Mouse (Mus musculus): Measurements from ENCODE around the gene Pigb. TPM values are rescaled to one million over a fixed set of nuclear protein-coding genes. Genes with fewer than 3 reads are reported as not detected.

Pigb gene
- polyA plus RNA-seq, 1 experiment, result 23.9 TPM

DNA sequence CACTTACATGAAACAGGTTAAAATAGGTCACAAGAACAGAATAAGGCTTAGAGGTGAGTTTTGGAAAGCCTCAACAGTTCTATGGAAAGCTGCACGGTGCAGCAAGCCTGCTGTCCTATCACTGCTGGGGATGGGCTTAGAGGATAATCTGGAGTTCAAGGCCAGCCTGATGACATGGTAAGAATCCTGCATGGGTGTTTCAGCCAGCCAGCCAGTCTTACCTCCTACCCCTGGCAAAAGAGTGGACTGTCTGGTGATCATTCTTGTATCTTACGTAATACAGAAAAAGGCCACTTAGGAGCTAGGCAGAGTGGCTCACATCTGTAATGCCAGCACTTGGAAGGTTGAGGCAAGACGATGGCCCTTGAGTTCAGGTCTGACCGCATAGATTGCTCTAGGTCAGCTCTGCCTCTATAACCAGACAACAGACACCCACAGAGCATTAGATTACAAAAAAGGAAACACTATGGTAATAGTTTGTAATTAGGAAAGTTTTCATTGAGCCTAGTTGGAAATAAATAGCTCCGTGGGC is 19.5 kb downstream of the Pigb start:
- TF ChIP-seq CTCF (IDR thresholded peaks at IDR 0.05; ENCODE audit: borderline replicate concordance, insufficient read depth, low read depth, low read length) (no peak), POLR2A (IDR thresholded peaks at IDR 0.05; ENCODE audit: borderline replicate concordance, insufficient read depth, low read length) (no peak)
- 92% methylated on average over 5 of the region's 5 CpGs for WGBS

DNA sequence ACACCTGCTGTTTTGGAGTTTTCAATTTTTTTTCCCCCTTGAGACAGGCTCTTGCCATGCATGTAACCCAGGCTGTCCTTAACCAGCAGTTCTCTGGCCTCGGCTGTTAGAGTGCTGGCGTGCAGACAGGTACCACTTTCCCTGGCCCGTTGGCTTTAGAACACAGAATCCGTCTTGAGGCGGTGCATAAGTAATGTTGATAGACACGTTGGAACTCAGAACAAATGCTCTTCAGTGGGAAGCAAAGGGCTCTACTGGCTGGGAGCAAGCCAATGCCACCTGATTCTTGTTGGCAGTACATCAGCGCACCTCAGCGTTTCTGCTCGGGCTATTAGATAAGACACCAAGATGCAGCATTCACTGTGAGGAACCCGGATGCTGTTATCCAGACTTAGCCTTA is 20.3 kb downstream of the Pigb start:
- no peak for TF ChIP-seq CTCF (IDR thresholded peaks at IDR 0.05; ENCODE audit: borderline replicate concordance, insufficient read depth, low read depth, low read length)
- no peak for TF ChIP-seq POLR2A (IDR thresholded peaks at IDR 0.05; ENCODE audit: borderline replicate concordance, insufficient read depth, low read length)
- Histone ChIP-seq H3K27me3 (ENCODE audit: control insufficient read depth, insufficient read depth, low read length) (no peaks in the 10 kb centered on the region), H3K27ac (ENCODE audit: insufficient read depth, low read length) (peak overlapping the region; percentile 36; the same call in 1 of the 2 replicates), H3K4me3 (replicated peaks; ENCODE audit: insufficient read depth, low read depth, low read length) (no peak overlapping the region), H3K4me1 (ENCODE audit: control insufficient read depth, insufficient read depth, low read length) (peaks cover 6% of the 10 kb centered on the region; the same call in 1 of the 2 replicates)
- DNase-seq, result peak; percentile 59 to 71
- WGBS, result 13% methylated on average over 10 of the region's 10 CpGs

More for the DNA sequence above, 19.5 kb downstream of the Pigb start:
- peaks cover 6% of the 10 kb centered on the region; the same call in 1 of the 2 replicates for H3K4me1 ChIP-seq (ENCODE audit: control insufficient read depth, insufficient read depth, low read length)
- no peaks in the 10 kb centered on the region for H3K27me3 ChIP-seq (ENCODE audit: control insufficient read depth, insufficient read depth, low read length)
- no peak overlapping the region for H3K4me3 ChIP-seq (replicated peaks; ENCODE audit: insufficient read depth, low read depth, low read length)
- H3K27ac ChIP-seq (ENCODE audit: insufficient read depth, low read length), result no peak overlapping the region
- no peak for DNase-seq

DNA sequence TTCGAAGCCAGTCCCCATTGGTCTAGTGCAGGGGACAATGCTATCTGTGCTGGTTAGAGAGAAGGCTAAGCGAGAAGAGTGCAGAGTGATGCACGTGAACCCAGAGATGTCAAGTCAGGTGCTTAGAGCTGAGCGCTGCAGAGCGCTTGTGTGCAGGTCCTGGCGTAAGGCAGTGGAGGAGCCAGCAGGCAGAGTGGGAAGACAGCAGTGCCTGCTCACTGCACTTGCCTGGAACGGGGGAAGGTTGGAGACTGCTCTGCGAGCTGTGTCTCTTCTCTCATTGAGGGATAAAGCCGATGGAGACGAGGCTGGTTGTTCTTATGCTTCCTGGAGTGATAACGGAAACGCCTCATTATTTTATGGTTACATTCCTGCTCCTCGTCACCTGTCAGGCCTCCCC is 25.5 kb downstream of the Pigb start:
- H3K4me1 ChIP-seq (ENCODE audit: control insufficient read depth, insufficient read depth, low read length), result peaks cover 4% of the 10 kb centered on the region; the same call in 1 of the 2 replicates
- no peaks in the 10 kb centered on the region for H3K27me3 ChIP-seq (ENCODE audit: control insufficient read depth, insufficient read depth, low read length)
- H3K27ac ChIP-seq (ENCODE audit: insufficient read depth, low read length), result no peak overlapping the region
- 89% methylated on average over 13 of the region's 13 CpGs for WGBS
- TF ChIP-seq CTCF (IDR thresholded peaks at IDR 0.05; ENCODE audit: borderline replicate concordance, insufficient read depth, low read depth, low read length) (no peak), POLR2A (IDR thresholded peaks at IDR 0.05; ENCODE audit: borderline replicate concordance, insufficient read depth, low read length) (no peak)
- no peak overlapping the region for H3K4me3 ChIP-seq (replicated peaks; ENCODE audit: insufficient read depth, low read depth, low read length)
- DNase-seq, result no peak

DNA sequence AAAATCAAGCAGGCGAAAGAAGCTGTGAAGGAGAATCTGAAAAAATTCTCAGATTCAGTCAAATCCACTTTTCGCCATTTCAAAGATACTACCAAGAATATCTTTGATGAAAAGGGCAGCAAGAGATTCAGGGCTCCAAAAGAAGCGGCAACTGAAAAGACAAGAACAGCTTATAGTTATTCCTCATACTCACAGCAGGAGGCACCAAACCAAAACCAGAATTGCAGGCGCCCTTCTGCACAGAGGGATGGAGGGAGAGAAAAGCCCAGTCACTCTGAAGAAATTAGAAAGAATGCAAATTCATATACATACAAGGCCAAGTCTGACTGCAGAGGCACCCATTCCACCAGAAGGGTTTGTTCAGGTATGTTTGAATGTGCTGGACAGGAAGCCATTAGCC is 27.5 kb downstream of the Pigb start:
- no peaks in the 10 kb centered on the region for H3K4me1 ChIP-seq (ENCODE audit: control insufficient read depth, insufficient read depth, low read length)
- WGBS, result 89% methylated on average over 4 of the region's 4 CpGs
- no peak overlapping the region for H3K27ac ChIP-seq (ENCODE audit: insufficient read depth, low read length)
- DNase-seq, result no peak
- H3K27me3 ChIP-seq (ENCODE audit: control insufficient read depth, insufficient read depth, low read length), result no peaks in the 10 kb centered on the region
- no peak overlapping the region for H3K4me3 ChIP-seq (replicated peaks; ENCODE audit: insufficient read depth, low read depth, low read length)
- no peak for TF ChIP-seq POLR2A (IDR thresholded peaks at IDR 0.05; ENCODE audit: borderline replicate concordance, insufficient read depth, low read length)
- TF ChIP-seq CTCF (IDR thresholded peaks at IDR 0.05; ENCODE audit: borderline replicate concordance, insufficient read depth, low read depth, low read length), result no peak

DNA sequence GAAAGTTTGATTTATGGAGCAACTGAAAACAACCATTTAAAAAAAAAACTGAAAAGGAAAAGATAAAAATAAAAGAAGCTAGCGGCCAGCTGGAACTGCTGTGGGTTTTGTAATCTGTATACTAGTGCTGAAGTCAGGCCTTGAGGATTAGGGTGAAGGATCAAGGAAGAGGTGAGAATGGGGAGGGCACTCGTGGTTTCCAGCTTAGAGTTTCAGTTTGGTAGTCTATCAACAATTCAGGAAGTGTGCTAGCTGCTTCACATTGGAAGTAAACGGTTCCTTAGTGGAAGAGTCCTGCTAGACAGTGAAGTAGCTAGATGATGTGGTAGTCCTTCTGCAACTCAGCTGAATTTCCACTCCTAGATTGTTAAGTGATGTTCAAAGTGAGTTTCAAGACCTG is 31.8 kb downstream of the Pigb start:
- Histone ChIP-seq H3K4me1 (ENCODE audit: control insufficient read depth, insufficient read depth, low read length) (no peaks in the 10 kb centered on the region), H3K27ac (ENCODE audit: insufficient read depth, low read length) (no peak overlapping the region), H3K27me3 (ENCODE audit: control insufficient read depth, insufficient read depth, low read length) (no peaks in the 10 kb centered on the region), H3K4me3 (replicated peaks; ENCODE audit: insufficient read depth, low read depth, low read length) (no peak overlapping the region)
- no peak for DNase-seq
- 83% methylated on average over 3 of the region's 3 CpGs for WGBS
- TF ChIP-seq CTCF (IDR thresholded peaks at IDR 0.05; ENCODE audit: borderline replicate concordance, insufficient read depth, low read depth, low read length) (no peak), POLR2A (IDR thresholded peaks at IDR 0.05; ENCODE audit: borderline replicate concordance, insufficient read depth, low read length) (no peak)

DNA sequence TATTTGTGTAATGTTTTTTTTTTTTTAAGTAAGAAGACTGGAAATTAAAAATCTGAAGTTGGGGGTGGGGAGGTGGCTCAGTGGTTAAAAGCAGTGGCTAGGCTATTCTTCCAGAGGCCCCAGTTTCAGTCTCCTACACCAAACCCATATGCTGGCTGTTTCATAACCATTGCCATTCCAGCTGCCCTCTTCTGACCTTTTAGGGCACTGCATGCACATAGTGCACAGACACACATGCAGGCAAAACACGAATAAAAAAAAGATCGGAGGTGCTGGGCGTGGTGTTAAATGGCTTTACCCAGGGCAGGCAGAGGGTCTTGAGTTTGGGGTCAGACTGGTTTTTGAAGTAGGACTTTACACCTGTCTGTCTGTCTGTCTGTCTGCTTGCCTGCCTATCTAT is 34.0 kb downstream of the Pigb start:
- TF ChIP-seq POLR2A (IDR thresholded peaks at IDR 0.05; ENCODE audit: borderline replicate concordance, insufficient read depth, low read length), result no peak
- TF ChIP-seq CTCF (IDR thresholded peaks at IDR 0.05; ENCODE audit: borderline replicate concordance, insufficient read depth, low read depth, low read length), result 0 out of 2 replicates have a peak, but pooled peaks have one; percentile 2
- Histone ChIP-seq H3K27me3 (ENCODE audit: control insufficient read depth, insufficient read depth, low read length) (no peaks in the 10 kb centered on the region), H3K4me1 (ENCODE audit: control insufficient read depth, insufficient read depth, low read length) (no peaks in the 10 kb centered on the region), H3K4me3 (replicated peaks; ENCODE audit: insufficient read depth, low read depth, low read length) (no peak overlapping the region), H3K27ac (ENCODE audit: insufficient read depth, low read length) (no peak overlapping the region)
- DNase-seq, result no peak
- 87% methylated on average over 3 of the region's 3 CpGs for WGBS

DNA sequence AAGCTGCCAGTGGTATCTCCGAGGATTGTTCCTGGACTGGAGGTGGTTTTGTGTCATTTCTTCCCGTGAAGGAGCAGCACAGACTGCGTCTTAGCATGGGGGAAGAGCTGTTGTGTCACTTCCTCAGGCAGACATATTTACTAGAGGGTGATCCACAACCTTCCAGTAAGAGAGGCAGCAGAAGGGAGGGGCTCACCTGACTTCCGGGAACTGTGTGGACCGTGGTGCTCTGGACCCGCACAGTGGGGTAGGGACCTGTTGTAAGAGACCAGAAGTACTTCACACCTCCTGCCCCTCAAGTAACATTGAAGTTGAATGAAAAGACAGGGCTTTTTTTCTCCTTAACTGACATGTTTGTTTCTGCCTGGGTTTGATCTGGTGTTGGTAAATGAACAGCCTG is 35.1 kb downstream of the Pigb start:
- H3K27me3 ChIP-seq (ENCODE audit: control insufficient read depth, insufficient read depth, low read length), result no peaks in the 10 kb centered on the region
- no peak for DNase-seq
- 93% methylated on average over 6 of the region's 6 CpGs for WGBS
- no peak overlapping the region for H3K27ac ChIP-seq (ENCODE audit: insufficient read depth, low read length)
- H3K4me1 ChIP-seq (ENCODE audit: control insufficient read depth, insufficient read depth, low read length), result no peaks in the 10 kb centered on the region
- no peak overlapping the region for H3K4me3 ChIP-seq (replicated peaks; ENCODE audit: insufficient read depth, low read depth, low read length)
- TF ChIP-seq CTCF (IDR thresholded peaks at IDR 0.05; ENCODE audit: borderline replicate concordance, insufficient read depth, low read depth, low read length), result no peak
- TF ChIP-seq POLR2A (IDR thresholded peaks at IDR 0.05; ENCODE audit: borderline replicate concordance, insufficient read depth, low read length), result no peak

DNA sequence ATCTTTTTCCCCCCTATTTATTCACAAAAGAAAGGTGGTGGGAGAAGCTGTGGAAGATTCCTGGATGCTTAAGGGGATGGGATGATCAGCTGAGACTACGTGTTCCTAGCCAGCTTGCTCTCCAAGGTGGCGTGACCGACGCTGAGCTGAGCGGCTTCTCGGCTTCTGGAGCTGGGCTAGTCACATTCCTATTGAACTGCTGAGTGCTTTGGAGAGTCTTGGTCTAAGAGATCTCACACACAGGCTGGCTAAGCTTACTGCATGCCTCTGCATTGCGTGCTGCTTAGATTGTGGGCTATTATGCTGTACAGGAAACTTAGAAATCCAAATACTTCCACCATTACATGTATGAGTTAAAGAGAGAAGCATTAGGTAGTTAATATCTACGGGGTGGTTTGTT is 36.1 kb downstream of the Pigb start:
- no peak for TF ChIP-seq CTCF (IDR thresholded peaks at IDR 0.05; ENCODE audit: borderline replicate concordance, insufficient read depth, low read depth, low read length)
- TF ChIP-seq POLR2A (IDR thresholded peaks at IDR 0.05; ENCODE audit: borderline replicate concordance, insufficient read depth, low read length), result no peak
- no peak for DNase-seq
- no peak overlapping the region for H3K4me3 ChIP-seq (replicated peaks; ENCODE audit: insufficient read depth, low read depth, low read length)
- WGBS, result 86% methylated on average over 8 of the region's 8 CpGs
- no peaks in the 10 kb centered on the region for H3K27me3 ChIP-seq (ENCODE audit: control insufficient read depth, insufficient read depth, low read length)
- no peaks in the 10 kb centered on the region for H3K4me1 ChIP-seq (ENCODE audit: control insufficient read depth, insufficient read depth, low read length)
- H3K27ac ChIP-seq (ENCODE audit: insufficient read depth, low read length), result no peak overlapping the region

Data from cerebellum, adult 2 months (tissue).